Mouse (Mus musculus) hindlimb bud, embryonic 11.5 days (tissue): Measurements from ENCODE around the gene Fam19a2.

Experiments
- DNase-seq: peaks from one replicate; pipeline ENCODE4 v3.0.0-alpha.2; 2012; ENCODE audit warnings: low read depth, low spot score; ENCODE audit errors: extremely low spot score

Fam19a2 gene

DNA sequence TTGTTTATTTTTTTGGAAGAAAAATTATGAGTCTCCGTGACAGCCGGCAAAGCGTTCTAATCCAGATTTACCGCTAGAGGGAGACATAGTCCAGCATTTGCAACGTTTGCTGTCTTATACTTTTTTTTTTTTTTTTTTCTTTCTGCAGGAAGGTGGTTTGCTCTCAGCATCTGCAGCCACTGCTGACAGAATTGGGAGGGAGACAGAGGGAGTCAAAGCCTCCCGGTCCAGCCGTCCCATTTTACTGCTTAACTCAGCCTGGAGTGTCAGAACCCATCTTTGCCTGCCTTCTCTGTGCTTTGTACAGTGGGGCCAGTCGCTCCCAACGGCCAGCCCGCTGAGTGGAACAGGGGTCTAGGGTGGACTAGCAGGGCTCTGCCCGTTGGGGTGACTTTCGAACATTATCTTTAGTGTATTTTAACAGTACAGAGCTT lies at the start of gene Fam19a2:
Gene Fam19a2 (plus strand): TSS at position 121 of the 434 bp plus-strand sequence.
- peak; percentile 80 for DNase-seq

DNA sequence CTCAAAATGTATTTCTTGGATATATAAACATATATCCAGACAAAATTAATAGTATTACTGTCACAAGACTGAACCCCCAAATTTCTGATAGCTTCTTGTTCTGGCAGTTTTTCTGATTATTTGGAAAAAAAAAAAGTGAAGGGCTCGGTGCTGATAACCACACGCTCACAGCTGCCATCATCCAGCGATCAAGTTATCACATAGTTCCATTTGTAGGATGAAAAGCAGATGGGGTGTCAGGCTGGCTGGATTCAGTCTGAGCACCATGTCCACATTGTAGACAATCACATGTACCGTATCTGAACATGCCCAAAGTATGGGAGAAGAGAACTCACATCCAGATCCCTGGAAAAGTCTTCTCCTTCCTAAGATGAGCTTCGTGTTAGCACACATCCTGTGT lies 41.0 kb upstream of the Fam19a2 start:
- DNase-seq: no peak

DNA sequence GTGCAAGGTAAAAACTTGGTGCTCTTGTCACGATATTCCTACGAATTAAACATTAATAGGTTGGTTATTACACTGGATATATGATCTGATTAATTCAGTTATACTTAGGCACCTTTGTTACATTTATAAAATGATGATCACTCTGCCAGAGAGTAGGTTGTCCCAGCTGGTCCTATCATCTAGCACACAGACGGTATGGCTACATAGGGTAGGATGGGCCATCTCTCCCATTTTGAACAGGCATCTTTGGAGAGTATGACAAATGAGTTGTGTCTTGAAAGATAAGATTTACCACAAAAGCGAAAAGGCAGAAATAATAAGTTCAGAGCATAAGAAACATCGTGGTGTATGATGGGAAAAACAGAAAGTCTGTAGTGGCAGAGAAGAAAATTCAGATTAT lies 34.4 kb upstream of the Fam19a2 start:
- DNase-seq: no peak

DNA sequence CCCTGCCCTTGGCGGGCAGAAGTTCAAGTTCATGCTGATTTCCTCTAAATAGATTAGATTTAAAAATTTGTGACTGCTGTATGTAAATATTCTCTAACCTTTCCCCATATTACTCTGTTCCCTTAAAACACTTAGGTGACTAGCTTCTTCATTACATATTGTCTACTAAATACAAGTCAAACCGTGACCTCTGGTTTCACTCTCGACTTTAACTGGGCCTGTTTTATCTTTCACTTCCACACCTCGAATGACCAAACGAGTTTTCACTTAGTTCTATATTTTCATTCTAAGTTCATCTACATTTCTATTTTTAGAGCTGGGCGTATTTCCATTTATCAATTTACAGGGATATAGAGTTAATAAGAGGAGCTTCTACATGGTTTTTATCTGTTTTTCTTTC lies 15.7 kb upstream of the Fam19a2 start:
- no peak for DNase-seq

DNA sequence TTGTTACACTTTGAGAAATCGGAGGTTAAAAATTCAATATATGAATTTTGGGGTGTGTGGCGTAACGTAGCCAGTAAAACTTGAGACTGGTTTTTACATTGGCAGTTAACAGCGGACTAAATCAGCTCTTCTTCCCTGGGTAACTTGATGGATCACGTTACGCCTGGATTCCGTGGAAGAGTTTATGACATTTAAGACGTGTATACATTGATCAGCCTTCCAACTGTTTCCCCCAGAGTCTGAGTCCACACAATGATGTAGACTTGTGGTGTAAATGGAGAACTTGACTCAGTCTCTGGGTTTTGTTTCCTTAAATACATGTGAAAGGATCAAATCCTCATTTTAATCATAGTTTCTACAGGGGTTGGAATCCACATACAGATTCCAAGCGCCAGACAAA lies 11.9 kb upstream of the Fam19a2 start:
- DNase-seq: no peak

DNA sequence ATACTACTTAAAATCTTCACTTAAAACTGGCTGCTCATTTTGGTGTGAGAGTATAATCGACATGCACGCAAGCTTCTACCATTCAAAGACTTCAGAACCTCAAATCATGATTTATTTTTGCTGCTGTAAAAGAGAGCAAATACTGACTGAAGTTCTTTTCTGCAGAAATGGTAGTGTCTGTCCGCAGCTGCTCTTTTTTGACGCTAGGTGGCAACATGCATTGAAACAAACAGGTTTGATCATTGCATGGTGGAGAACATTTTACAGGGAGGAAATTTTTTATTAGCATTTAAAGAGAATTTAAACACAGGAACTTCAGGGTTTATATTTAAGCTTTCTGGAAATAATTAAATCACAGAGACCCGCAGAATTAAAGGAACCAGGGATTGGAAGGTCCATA lies 9.5 kb upstream of the Fam19a2 start:
- DNase-seq: no peak

DNA sequence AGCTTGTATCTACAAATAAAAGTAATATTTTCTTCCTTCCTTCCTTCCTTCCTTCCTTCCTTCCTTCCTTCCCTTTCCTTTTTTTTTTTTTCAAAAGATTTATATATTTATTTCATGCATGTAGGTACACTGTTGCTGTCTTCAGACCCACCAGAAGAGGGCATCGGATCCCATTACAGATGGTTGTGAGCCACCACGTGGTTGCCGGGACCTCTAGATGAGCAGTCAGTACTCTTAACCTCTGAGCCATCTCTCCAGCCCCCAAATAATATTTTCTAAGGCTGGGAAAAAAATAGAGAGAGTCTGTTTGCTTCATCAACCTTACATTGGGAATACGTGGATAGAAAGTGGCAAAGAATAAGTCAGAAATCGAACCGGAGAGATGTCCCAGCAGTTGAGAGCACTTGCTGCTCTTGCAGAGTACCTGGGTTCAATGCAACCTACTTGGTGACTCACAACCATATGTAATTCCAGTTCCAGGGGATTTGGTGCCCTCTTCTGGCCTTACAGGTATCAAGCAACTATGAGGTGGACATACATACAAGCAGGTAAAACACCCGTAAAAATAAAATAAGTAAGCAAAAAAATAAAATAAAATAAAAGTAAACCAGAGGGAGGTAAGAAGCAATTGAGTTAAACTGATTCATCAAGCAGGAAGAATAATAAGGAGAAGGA lies 8.0 kb upstream of the Fam19a2 start:
- DNase-seq: no peak

DNA sequence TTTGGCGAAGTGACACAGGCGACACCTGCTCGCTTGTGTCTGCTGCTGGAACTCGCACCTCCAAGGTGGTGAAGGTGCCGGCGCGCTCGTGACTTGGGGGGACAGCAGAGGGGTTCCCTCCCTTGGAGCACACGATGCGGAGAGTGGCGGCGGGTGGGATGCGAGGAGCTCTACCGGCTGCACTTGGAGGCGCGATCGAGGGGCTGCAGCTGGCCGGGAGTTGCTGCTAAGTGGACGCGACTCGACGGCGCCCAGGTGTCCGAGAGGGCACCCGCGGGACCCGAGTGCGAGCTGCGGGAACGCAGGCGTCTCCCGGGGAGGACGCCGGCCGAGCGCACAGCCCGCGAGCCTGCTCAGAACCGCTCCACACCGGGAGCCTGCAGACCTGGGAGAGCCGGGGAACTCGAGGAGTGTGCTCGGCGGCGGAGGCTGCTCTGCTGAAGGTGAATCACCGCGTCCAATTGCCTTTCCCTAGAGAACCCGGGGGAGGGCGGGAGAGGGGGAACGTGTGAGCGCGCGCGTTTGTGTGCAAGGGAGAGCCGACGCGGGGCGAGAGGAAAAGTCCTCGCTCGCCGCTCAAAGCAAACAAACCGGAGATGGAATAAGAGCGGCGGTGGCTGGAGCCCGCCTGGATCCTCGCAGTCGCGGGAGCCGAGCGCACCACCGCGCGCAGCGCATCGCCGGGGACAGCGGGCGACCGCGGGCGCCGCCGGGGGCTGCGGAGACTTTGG lies 830 bp downstream of the Fam19a2 start:
- no peak for DNase-seq

DNA sequence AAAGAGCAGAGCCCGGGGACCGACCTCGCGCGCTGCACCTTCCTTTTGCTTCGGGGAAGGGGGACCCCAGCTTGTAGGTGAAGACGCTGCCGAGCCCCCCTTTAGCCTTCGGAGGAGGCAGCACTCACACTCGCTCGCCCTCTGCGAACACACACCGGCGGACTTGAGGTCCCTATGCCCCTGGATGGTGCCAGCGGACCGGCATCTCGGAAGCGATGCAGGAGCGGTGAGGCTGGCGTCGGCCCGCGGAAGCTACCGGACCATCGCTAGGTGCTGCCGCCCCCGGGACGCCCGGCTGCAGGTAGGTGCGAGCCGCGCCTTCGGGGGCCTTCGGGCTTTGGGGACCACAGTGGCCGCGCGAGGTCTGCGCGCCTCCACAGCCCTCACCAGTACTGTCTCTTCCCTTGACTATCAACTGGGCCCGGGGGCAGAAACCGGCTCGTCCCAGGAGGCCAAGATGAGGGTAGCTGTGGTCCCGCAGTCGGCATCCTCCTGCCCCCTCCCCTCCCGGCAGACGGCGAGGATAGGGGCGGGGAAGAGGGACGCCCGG lies 1.5 kb downstream of the Fam19a2 start:
- DNase-seq: no peak

DNA sequence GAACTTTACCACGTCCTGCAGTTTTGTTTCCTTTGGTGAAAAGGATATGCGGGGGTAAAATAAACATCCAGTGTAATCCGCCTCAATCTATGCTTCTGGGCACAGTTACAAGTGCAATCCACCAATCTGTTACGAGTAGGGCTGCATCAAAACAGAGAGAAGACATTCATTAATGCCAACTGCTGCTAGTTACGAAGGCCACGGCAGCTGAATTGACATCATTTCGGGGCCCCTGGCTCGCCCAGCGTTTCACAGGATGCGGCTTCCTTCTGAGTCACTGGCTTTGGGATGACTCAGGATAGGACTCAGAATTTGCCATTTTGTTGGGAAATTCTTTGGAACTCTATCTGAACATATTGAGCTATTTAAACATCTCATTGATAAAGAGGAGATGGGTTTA lies 4.8 kb downstream of the Fam19a2 start:
- DNase-seq: no peak

DNA sequence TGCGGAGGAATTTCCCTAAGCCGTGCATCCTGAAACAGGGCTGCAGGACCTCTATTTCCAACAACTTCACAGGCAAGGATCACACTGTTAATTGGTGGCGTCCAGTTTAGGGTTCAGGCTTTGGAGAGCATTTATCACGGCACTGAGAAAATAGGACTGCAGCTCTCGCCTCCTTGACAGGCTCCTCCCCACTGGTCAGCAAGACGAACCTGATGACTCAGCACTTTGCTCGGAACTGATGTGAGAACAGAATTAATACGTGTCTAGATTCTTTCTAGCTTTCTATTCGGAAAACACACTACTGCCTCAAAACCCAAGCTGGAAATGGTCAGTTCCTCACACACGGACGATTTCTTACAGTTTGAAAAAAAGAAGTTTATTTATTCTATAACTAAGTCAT lies 10.8 kb downstream of the Fam19a2 start:
- DNase-seq: no peak

DNA sequence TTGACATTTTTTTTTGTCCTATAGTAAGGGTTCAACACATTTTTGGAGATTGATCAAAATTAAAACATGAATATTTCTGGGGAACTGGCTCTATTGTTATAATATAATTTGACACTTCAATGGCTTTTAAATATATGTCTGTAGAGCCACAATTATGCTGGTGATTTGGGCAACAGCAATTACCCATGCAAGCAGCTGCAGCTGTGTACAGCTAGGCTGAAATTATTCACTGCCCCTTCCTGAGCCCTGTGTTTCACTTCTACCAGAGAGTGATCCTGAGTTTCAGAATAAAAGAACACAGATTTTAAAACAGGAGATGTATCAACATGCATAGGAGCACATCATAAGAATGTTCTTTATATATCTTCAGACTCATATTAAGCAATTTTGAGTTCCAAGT lies 43.5 kb downstream of the Fam19a2 start:
- no peak for DNase-seq

DNA sequence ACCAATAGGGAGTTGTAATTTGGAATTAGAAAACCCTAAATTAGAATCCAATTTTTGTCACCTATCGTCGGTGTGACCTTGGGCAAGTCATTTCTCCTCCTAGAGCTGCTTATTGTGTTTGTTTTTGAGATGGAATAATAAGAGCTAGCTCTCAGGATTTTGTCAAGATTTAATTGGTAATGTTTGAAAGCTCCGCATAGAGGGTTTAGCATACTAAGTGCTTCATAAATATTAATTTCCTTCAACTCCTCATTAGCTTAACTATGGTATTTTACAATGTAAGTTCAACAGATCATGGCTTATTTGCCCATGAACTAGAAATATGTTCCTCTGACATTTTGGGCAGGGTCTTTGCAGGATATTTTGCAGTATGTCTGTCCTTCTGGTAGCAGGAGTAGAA lies 62.5 kb downstream of the Fam19a2 start:
- DNase-seq: no peak

DNA sequence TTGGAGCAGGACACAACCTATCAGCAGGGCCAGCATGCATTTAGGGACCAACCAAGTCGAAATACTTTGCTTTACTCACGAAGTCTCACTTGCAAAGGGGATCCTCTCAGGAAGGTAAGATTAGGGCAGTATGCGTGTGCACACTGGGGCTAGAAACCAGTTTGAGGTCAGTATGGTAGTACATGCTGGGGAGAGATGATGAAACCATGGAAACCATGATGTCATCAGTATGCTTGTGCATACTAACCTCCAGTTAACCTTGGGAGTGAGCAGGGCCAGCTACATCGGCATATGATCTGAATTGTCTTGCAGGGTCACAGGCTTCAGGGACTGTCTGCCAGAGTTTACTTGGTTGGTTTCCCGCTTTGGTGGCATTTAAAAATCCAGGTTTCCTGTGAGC lies 77.5 kb downstream of the Fam19a2 start:
- no peak for DNase-seq

DNA sequence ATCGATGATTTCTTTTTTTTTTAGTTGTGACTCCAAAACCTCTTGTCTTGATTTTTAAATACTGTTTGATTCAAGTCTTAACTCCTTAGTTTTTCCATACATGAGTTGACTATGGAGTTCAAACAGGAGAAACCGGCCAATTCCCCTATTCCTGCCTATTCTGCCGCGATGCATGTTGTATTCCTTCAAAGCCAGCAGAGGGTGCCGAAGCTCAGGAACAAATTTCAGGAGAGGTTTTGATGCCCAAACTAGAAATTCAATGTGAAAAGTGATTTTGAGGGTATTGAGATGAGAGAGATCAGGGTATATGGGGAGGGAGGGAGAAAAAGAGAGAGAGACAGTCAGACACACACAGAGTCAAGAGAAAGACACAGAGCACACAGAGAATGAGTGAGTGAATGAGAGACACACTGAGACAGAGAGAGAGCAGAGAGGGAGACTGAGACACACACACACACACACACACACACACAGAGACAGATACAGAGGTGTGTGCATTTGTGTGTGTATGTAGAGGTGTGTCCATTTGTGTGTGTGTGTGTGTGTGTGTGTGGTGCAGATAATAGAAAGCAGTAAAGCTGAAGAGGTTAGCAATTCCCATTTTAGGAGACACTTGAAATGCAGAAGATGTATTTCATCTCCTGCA lies 78.9 kb downstream of the Fam19a2 start:
- peak; percentile 14 for DNase-seq

DNA sequence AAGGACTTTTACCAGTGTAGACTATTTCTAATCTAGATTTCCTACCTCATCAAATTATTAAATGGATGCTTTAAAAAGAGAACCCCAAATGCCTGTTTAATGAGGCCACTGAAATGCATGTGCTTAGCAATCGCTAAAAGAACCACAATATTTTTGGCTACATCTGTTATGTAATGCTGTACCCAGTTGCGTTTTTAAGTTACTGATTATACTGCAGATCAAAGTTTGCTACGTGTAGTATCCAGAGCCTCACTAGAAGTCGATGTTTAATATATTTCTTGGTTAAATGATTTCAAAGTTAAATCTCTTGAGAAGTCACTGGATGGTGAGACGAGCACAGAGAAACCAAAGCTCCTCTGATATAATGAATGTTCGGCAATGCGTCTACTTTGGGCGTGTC lies 82.5 kb downstream of the Fam19a2 start:
- DNase-seq: no peak

DNA sequence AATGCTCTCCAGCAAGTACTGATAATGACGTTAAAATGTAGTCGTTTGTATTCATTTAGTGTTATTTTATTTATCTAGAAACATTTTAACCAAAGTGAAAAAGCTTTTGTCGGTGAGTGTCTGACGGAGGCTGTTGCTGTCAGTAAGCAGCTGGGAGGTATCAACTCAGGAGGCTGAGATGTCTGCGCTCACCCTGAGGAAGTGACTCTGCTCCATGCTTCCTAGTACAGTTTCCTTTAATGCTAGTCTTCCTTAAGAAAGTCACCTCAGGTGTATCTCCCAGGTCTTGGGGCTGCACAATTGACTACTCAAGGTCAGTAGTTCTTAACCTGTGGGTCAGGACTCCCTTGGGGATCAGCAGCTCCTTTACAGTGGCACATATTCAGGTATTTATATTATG lies 89.9 kb downstream of the Fam19a2 start:
- no peak for DNase-seq

DNA sequence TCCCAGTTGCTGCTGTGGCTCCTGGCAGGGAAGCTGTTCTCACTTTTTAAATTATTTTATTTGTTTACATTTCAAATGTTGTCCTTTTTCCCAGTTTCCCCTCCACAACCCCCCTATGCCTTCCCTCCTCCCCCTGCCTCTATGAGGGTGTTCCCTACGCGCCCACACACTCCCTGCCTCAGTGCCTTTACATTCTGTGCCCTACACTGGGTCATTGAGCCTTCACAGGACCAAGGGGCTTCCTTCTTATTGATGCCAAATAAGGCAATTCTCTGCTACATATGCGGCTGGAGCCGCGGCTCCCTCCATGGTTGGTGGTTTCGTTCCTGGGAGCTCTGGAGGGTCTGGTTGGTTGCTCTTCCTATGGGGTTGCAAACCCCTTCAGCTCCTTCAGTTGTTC lies 93.2 kb downstream of the Fam19a2 start:
- DNase-seq: no peak

DNA sequence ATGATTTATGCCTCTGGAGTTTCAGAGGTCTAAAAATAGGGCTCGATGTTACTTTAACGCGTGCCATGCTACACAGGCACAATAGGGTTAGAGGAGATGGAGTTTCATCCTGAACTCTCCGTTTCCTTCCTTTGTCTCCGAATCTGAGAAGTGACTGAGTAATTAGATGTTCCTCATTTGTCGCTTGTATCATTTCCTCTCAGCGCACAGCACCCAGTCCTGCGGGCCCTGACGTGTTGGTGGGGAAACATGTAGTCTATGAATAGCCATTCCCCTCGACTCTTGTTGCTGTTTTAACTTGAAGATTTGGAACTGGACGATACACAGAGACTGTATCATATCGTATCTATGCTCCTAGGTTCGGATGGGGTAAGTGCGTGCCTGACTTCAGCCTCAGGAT lies 96.7 kb downstream of the Fam19a2 start:
- DNase-seq: no peak

DNA sequence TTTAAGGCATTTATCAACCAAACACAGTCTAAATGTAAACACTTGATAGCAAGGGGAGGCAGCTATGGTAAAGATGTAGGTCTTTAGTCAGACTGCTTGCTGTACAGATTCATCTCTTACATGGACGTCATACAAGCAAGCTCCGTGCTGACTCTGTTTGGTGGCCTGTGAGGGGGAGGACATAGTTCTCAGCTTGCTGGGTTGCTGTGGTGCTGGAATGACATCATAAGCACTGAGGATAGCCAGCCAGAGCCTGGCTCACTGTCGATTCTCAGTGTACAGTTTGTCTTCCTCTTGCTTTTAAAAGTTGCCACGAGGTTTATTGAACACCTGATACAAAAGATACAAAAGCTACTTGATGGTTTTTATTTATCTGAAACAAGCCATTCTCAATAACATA lies 100.8 kb downstream of the Fam19a2 start:
- DNase-seq: no peak

DNA sequence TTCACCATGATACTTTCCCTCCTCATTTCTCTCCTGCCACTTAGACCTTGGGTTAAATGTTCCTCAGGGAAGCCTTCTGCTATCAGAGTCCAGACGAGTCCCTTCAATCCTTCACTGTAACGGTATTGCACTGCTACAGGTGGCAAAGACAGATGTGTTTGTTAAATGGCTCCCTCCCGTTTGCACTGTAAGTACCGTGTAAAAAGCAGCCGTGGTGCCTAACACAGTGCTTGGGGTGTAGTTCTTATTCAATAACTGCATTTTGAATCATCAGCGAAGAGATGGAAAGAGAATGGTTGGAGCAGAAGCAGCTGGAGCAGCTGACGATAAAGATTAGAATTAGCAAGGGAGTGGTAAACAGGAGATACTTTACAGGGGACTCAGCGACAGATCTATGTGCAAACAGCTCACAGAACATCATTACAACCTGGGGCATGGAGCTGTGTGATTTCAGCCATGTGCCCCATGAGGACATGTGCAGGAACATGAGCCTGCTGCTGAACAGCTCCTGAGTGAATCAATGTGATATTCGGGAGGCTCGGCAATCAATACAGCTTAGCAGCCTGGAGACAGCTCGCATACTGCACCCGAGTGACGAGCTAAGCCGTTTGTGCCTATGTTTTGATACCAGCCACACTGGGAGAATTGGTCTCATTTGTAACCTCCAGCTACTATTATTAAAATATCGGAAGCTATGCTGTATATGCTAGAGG lies 103.5 kb downstream of the Fam19a2 start:
- DNase-seq: no peak
